Mouse (Mus musculus) Muller cell, postnatal 12 days (primary cell): ENCODE measurements around the gene Hoxd8.

Experiments used
- DNase-seq: peaks from one replicate; pipeline ENCODE4 v3.0.0-alpha.2; 2015; ENCODE audit errors: inconsistent ontology term

Hoxd8 gene

DNA sequence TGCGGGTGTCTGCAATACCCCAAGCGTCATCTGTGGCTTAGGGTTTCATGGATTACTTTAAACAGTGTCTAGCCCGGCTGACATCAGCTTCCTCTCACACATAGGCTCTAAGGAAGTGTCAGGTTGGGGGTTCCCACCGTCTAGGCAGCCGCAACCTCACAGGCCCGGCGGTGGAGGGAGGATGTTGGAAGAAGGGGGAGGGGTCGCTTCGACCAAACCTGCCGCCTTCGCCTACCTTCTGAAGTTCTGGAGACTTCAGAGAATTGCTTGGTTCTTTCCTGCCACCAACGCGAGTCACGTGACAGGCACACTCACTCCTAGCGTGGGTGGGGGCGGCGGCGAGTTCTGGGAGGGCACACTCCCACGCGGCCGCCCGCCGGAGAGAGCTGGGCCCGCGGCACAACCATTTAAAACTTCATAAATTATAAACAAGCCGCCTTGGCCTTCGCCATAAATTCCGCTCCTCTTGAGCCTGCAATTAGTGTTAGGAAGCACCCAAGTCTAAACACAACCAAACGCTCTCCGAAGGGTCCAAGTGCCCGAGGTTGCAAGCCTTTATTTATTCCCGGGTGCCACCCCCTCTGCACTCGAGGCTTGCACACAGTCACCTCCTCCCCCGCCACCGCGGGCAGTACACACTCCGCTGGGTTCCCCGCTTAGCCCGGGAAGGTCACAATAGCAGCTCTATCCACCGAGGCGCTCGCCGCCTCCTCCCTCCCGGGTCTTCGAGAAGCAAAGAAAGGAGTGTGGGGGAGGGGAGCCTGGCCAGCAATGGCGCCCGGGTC is 45.1 kb downstream of the Hoxd8 start:
- DNase-seq, result no peak

DNA sequence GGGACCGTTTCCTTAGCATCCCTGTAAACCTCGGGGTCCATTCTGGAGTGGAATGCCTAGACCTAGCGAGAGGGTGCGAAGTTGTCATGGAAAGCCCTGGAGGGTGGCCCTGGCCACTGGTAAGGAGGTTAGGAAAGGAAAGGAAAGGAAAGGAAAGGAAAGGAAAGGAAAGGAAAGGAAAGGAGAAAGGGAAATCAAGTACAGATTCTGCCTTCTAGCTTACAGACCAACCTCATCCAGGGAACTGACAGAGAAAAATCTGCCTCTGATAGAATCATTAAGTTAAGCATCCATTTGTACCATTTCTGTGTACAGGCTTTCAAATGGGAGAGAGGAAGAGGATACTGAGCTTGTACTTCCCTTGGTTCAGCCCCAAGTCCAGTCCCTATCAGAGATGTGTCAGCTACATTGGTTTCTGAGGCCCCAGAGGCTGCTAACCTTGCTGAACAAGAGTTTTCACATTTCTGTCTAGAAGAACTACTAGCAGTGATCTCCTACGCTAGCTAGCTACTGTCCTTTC is 46.4 kb downstream of the Hoxd8 start:
- DNase-seq, result no peak

GRCm38 (mm10) chr2:74751861-74752260 is 47.4 kb downstream of the Hoxd8 start:
- DNase-seq, result no peak

DNA sequence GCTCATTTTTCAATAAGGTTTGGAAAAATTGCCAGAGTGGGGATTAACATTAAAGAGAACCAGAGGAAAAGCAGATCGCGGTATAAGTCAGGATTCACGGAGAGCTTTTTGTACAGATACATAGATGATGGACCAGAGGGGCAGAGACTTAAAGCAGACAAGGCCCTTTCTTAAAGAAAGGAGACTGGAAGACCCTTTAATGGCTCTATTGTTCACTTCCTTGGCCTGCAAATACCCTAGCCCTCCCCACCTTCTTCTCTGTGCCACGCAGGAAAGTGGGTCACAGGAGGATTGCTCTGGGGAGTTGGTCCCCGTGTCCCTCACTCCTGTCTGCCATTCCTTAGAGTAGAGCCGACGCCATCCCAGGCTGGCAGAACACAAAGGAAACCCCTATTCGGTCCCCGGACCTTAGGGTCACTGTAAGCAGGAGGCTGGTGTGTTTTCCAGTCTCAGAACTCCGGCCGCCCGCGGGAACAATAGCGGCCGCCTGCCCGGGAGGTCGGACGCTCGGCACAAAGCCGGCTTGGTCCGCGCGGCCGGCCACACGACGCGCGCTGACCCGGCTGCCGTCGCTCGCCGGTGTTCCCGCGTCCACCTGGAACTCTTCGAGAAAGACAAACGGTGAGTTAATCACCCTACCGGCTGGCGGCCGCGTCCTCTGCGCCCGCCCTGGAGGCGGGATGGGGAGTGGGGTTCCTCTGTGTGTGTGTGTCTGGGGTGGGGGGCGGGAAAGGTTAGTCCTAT is 48.2 kb downstream of the Hoxd8 start:
- DNase-seq, result no peak

- DNase-seq, result no peak
These were observed 48.7 kb downstream of the Hoxd8 start for GRCm38 (mm10) chr2:74753175-74753523.

DNA sequence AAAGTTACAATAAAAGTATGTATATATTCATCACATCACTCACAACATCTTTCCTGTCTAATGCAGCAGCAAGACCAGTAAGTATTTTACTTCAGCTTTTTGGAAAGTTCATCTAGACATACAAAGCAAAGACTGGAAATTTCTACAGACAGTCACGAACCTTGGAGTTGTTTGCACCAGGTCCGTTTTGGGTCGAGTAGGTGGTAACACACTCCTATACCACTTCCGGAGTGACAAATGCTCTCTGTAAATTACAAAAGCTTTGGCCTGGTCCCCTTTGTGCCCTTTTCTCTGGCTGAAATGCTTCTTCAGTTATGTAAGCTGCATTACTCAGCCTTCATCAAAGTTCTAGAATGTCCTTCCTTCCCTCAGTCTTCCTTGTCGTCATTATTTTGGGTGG is 49.3 kb downstream of the Hoxd8 start:
- DNase-seq, result no peak
